Mouse (Mus musculus) ovary, postnatal 14 days (tissue): ENCODE results near the gene Tdrd1.

Source experiments
- DNase-seq: peaks from one replicate; pipeline ENCODE4 v3.0.0; 2022; ENCODE audit warnings: low spot score

The Tdrd1 gene

GRCm38 (mm10) chr19:56913761-56914160 is 87.8 kb downstream of the Tdrd1 start:
- DNase-seq: no peak

- no peak for DNase-seq
Observed at GRCm38 (mm10) chr19:56914658-56915057, 88.6 kb downstream of the Tdrd1 start.

DNA sequence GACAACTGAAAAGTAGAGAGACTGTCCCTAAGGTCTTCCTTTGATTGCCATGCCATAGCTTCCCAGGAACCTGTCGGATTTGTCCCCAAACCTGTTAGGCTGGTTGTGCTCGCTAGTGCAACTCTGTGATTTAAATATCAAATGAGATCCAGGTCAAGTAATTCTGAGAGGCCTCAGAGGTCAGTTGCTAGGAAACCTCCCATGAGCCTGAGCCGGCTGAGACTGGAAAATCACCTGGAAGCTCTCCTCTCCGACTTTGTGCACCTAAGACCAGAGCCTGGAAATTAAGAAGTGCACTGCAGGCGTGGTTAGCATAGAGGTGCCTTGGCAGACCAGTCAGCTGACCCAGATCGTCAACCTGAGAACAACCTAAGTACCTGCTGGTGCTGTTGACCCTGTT is 89.1 kb downstream of the Tdrd1 start:
- DNase-seq: no peak
